Mouse (Mus musculus) stomach, postnatal 0 days (tissue): Measurements from ENCODE around the gene Adgrd1. TPM values are rescaled to one million over a fixed set of nuclear protein-coding genes. Genes with fewer than 3 reads are reported as not detected.

Experiments used
- ATAC-seq: fragments of 200-750 bp; cut with Nextera tagmentation; 2 replicates; pipeline ENCODE4 v1.8.0; 2017; ENCODE audit not compliant: low FRiP score, low TSS enrichment
- DNase-seq: peaks from one replicate; pipeline ENCODE4 v3.0.0-alpha.2; 2016; ENCODE audit warnings: low spot score
- H3K27ac ChIP-seq: fragments of 300-500 bp; sonication (generic); replicated peaks from 2 replicates; pipeline ENCODE4 v1.5.1; 2014; ENCODE audit warnings: mild to moderate bottlenecking, control low read depth
- H3K27me3 ChIP-seq: fragments of 300-500 bp; sonication (generic); 2 replicates; pipeline ENCODE4 v1.6.1; 2014; ENCODE audit warnings: low read length; ENCODE audit not compliant: control insufficient read depth, insufficient read depth
- H3K36me3 ChIP-seq: fragments of 300-500 bp; sonication (generic); 2 replicates; pipeline ENCODE4 v1.6.1; 2014; ENCODE audit warnings: low read length, mixed read lengths; ENCODE audit not compliant: control insufficient read depth, insufficient read depth
- H3K4me1 ChIP-seq: fragments of 300-500 bp; sonication (generic); replicated peaks from 2 replicates; pipeline ENCODE4 v1.6.1; 2014; ENCODE audit warnings: antibody characterized with exemption; ENCODE audit not compliant: control insufficient read depth, insufficient read depth
- H3K4me2 ChIP-seq: fragments of 300-500 bp; sonication (generic); replicated peaks from 2 replicates; pipeline ENCODE4 v1.6.1; 2014; ENCODE audit warnings: low read depth, mild to moderate bottlenecking, control low read depth, moderate library complexity
- H3K4me3 ChIP-seq: fragments of 300-500 bp; sonication (generic); 2 replicates; pipeline ENCODE4 v1.5.1; 2014; ENCODE audit warnings: low read depth, low read length, control low read depth
- H3K9ac ChIP-seq: fragments of 300-500 bp; sonication (generic); 2 replicates; pipeline ENCODE4 v1.6.1; 2014; ENCODE audit warnings: mild to moderate bottlenecking, low read length, control low read depth, mixed read lengths
- H3K9me3 ChIP-seq: fragments of 300-500 bp; sonication (generic); 2 replicates; pipeline ENCODE4 v1.6.1; 2016; ENCODE audit warnings: low read length; ENCODE audit not compliant: control insufficient read depth
- CTCF ChIP-seq: IDR thresholded peaks from 2 replicates; pipeline ENCODE4 v1.5.1; 2016; ENCODE audit warnings: antibody characterized with exemption, low read depth, mild to moderate bottlenecking, moderate library complexity
- EP300 ChIP-seq: optimal IDR thresholded peaks from 2 replicates; pipeline ENCODE3; 2016; ENCODE audit warnings: antibody characterized with exemption
- WGBS: fragments of 180-500 bp; shearing (Covaris S2); extraction: QIAGEN DNeasy Blood & Tissue Kit; methylation state at CpG from one replicate; pipeline ENCODE4 v1.1.7; 2014; 5-methylcytosine and 5-hydroxymethylcytosine counted together
- polyA plus RNA-seq: library from polyadenylated mRNA; unstranded; fragments of >200 nt; fragmentation: Nextera tagmentation; extraction: Ambion mirVana; gene quantifications from 2 replicates; pipeline ENCODE4 v1.2.1, GENCODE M21; 2015

Gene Adgrd1
- polyA plus RNA-seq, 1 experiment from 2014 or later: 3.7 TPM

- no peaks in the 10 kb centered on the region for H3K9me3 ChIP-seq
- H3K27me3 ChIP-seq: no peaks in the 10 kb centered on the region
- H3K4me2 ChIP-seq: no peak overlapping the region
- ATAC-seq (no peak), DNase-seq (no peak)
- 64% methylated on average over 9 of the region's 9 CpGs for WGBS
- H3K4me1 ChIP-seq: no peaks in the 10 kb centered on the region
- TF ChIP-seq EP300: no peak
- TF ChIP-seq CTCF: no peak
- no peak overlapping the region for H3K27ac ChIP-seq
- H3K4me3 ChIP-seq: no peak overlapping the region
- no peaks in the 10 kb centered on the region for H3K36me3 ChIP-seq
- H3K9ac ChIP-seq: no peak overlapping the region
These were observed 100.5 kb downstream of the Adgrd1 start for GRCm38 (mm10) chr5:129196971-129197519.

- H3K4me1 ChIP-seq: no peaks in the 10 kb centered on the region
- H3K4me2 ChIP-seq: no peak overlapping the region
- no peaks in the 10 kb centered on the region for H3K36me3 ChIP-seq
- no peak overlapping the region for H3K9ac ChIP-seq
- H3K9me3 ChIP-seq: no peaks in the 10 kb centered on the region
- no peak overlapping the region for H3K27ac ChIP-seq
- TF ChIP-seq CTCF: no peak
- no peak for TF ChIP-seq EP300
- H3K4me3 ChIP-seq: no peak overlapping the region
- 66% methylated on average over 3 of the region's 3 CpGs for WGBS
- DNase-seq (no peak), ATAC-seq (no peak)
- no peaks in the 10 kb centered on the region for H3K27me3 ChIP-seq
These were observed 103.6 kb downstream of the Adgrd1 start for GRCm38 (mm10) chr5:129200132-129200531.

- no peak overlapping the region for H3K9ac ChIP-seq
- DNase-seq (no peak), ATAC-seq (no peak)
- H3K27ac ChIP-seq: no peak overlapping the region
- H3K36me3 ChIP-seq: no peaks in the 10 kb centered on the region
- no peak for TF ChIP-seq CTCF
- TF ChIP-seq EP300: no peak
- H3K4me2 ChIP-seq: no peak overlapping the region
- no peak overlapping the region for H3K4me3 ChIP-seq
- H3K27me3 ChIP-seq: no peaks in the 10 kb centered on the region
- H3K9me3 ChIP-seq: no peaks in the 10 kb centered on the region
- H3K4me1 ChIP-seq: no peaks in the 10 kb centered on the region
These were observed 111.7 kb downstream of the Adgrd1 start for GRCm38 (mm10) chr5:129208279-129208678.

- no peak for DNase-seq
- Histone ChIP-seq H3K27ac (no peak overlapping the region), H3K36me3 (no peaks in the 10 kb centered on the region), H3K9ac (no peak overlapping the region), H3K9me3 (no peaks in the 10 kb centered on the region), H3K4me1 (no peaks in the 10 kb centered on the region), H3K4me2 (no peak overlapping the region), H3K27me3 (no peaks in the 10 kb centered on the region), H3K4me3 (no peak overlapping the region)
- no peak for TF ChIP-seq CTCF
- no peak for TF ChIP-seq EP300
- 70% methylated on average over 4 of the region's 4 CpGs for WGBS
- no peak for ATAC-seq
These were observed 112.3 kb downstream of the Adgrd1 start for GRCm38 (mm10) chr5:129208845-129209244.

GRCm38 (mm10) chr5:129211385-129212031 is 115.0 kb downstream of the Adgrd1 start:
- ATAC-seq: no peak
- Histone ChIP-seq H3K9ac (no peak overlapping the region), H3K27me3 (no peaks in the 10 kb centered on the region), H3K27ac (no peak overlapping the region), H3K4me3 (no peak overlapping the region), H3K36me3 (no peaks in the 10 kb centered on the region), H3K4me2 (no peak overlapping the region), H3K4me1 (no peaks in the 10 kb centered on the region), H3K9me3 (no peaks in the 10 kb centered on the region)
- WGBS: 66% methylated on average over 14 of the region's 14 CpGs
- no peak for DNase-seq
- no peak for TF ChIP-seq CTCF
- TF ChIP-seq EP300: no peak

- no peak for TF ChIP-seq CTCF
- no peak for TF ChIP-seq EP300
- ATAC-seq (no peak), DNase-seq (no peak)
- Histone ChIP-seq H3K4me1 (no peaks in the 10 kb centered on the region), H3K9me3 (no peaks in the 10 kb centered on the region), H3K27me3 (no peaks in the 10 kb centered on the region), H3K36me3 (no peaks in the 10 kb centered on the region), H3K27ac (no peak overlapping the region), H3K9ac (no peak overlapping the region), H3K4me2 (no peak overlapping the region), H3K4me3 (no peak overlapping the region)
- WGBS: 39% methylated on average over 9 of the region's 9 CpGs
These were observed 117.5 kb downstream of the Adgrd1 start for GRCm38 (mm10) chr5:129214023-129214422.
